Mouse (Mus musculus) retina, postnatal 7 days (tissue): ENCODE data around the gene Ppfibp2.
A peak's percentile ranks its signal among the peaks of the same experiment; 100 is the strongest.

Experiments used
- DNase-seq: peaks from one replicate; pipeline ENCODE4 v3.0.0-alpha.2; 2012; ENCODE audit warnings: low read depth, low spot score

The Ppfibp2 gene

GRCm38 (mm10) chr7:107757308-107758151, 162.5 kb downstream of the Ppfibp2 start, which contains the start of gene Cyb5r2:
Gene Cyb5r2, minus strand, starts transcription at chr7:107758032.
- DNase-seq, result no peak

GRCm38 (mm10) chr7:107770812-107771211, 175.8 kb downstream of the Ppfibp2 start:
- DNase-seq, result no peak

GRCm38 (mm10) chr7:107778216-107778615, 183.2 kb downstream of the Ppfibp2 start:
- no peak for DNase-seq

GRCm38 (mm10) chr7:107779611-107780010, 184.6 kb downstream of the Ppfibp2 start:
- no peak for DNase-seq

DNA sequence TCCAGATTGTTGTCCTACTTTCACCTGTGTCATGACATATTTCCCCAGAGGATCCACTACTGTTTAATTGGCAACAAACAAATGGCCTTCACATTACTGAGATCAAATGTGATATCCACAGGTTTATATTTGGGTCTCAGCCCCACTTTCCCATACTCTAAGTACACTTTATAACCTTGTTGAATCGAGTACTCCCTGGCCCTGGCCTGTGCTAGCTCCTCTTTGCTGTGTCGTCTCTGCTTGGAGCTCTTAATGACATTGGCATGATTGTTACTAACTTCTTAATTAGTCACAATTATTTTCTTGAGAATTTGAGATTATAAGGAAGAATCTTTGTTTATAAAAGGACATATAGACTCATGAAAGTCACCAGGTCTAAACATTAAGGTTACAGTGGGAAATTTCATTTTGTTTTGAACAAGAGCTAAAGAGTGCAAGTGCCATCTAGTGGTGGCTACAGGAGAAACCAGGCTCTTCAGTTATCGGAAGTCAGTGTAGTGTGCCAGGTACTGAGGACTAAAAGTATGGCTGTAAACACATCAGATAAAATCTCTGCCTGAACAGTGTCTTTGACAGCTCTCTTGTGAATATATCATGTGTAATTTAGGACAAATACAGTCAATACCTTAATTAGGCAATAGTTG, 193.1 kb downstream of the Ppfibp2 start:
- DNase-seq, result peak; percentile 17

DNA sequence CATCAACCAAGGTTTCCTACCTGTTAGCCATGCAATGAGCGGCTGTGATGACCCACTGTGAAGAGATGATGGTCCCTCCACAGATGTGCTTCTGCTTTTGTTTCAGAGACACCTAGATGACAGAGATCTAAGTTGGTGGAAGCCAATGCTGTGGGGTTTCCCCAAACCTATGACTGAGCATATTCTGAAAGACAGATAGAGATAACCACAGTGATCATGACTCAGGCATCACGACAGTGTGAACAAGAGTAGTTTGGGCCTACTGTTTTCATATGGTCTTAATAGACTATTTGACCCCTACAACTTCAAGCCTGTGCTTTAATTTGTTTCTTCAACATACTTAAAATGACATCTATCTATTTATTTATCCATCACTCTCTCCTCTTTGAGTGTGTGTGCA, 201.5 kb downstream of the Ppfibp2 start:
- DNase-seq, result no peak
